Mouse (Mus musculus) lung, embryonic 15.5 days (tissue): ENCODE results near the gene Fbxo17. TPM values are rescaled to one million over a fixed set of nuclear protein-coding genes. Genes with fewer than 3 reads are reported as not detected.

Source experiments
- polyA plus RNA-seq: library from polyadenylated mRNA; unstranded; fragments of >200 nt; fragmentation: Nextera tagmentation; extraction: Ambion mirVana; gene quantifications from 2 replicates; pipeline ENCODE4 v1.2.1, GENCODE M21; 2015

Fbxo17 gene
- polyA plus RNA-seq, 1 experiment from 2014 or later: 15.6 TPM

Other genes starting within 250 kb of the Fbxo17 start
- not detected in 2 replicates for gene Ifnl2, start 206.3 kb upstream of the Fbxo17 start, polyA plus RNA-seq
- gene Ifnl3, start 194.0 kb upstream of the Fbxo17 start, polyA plus RNA-seq: not detected in 2 replicates
- gene Sycn, start 175.9 kb upstream of the Fbxo17 start, polyA plus RNA-seq: 0.53 TPM in 1 of 2 replicates, not detected in the other
- gene Nccrp1, start 169.6 kb upstream of the Fbxo17 start, polyA plus RNA-seq: not detected in 2 replicates
- 21.3 and 21.6 TPM in 2 replicates for gene Samd4b, start 118.7 kb upstream of the Fbxo17 start, polyA plus RNA-seq
- 55.4 and 60.8 TPM in 2 replicates for gene Pak4, start 118.6 kb upstream of the Fbxo17 start, polyA plus RNA-seq
- gene Acp7, start 85.5 kb upstream of the Fbxo17 start, polyA plus RNA-seq: not detected in 2 replicates
- 6.3 and 6.5 TPM in 2 replicates for gene Fbxo27, start 24.0 kb upstream of the Fbxo17 start, polyA plus RNA-seq
- 116 and 124 TPM in 2 replicates for gene Mrps12, start 25.0 kb downstream of the Fbxo17 start, polyA plus RNA-seq
- gene Sars2, start 25.2 kb downstream of the Fbxo17 start, polyA plus RNA-seq: 27.2 and 27.7 TPM in 2 replicates
- gene Ccer2, start 39.4 kb downstream of the Fbxo17 start, polyA plus RNA-seq: not detected in 2 replicates
- gene Sirt2, start 49.9 kb downstream of the Fbxo17 start, polyA plus RNA-seq: 59.5 and 65.2 TPM in 2 replicates
- gene Nfkbib, start 50.7 kb downstream of the Fbxo17 start, polyA plus RNA-seq: 36.9 and 38.7 TPM in 2 replicates
- 7.1 and 8.8 TPM in 2 replicates for gene Rinl, start 72.2 kb downstream of the Fbxo17 start, polyA plus RNA-seq
- gene Hnrnpl, start 91.7 kb downstream of the Fbxo17 start, polyA plus RNA-seq: 254 and 264 TPM in 2 replicates
- gene Ech1, start 108.4 kb downstream of the Fbxo17 start, polyA plus RNA-seq: 154 and 162 TPM in 2 replicates
- 6.7 and 9.2 TPM in 2 replicates for gene Lgals4, start 117.0 kb downstream of the Fbxo17 start, polyA plus RNA-seq
- gene Lgals7, start 147.0 kb downstream of the Fbxo17 start, polyA plus RNA-seq: 1.5 and 1.6 TPM in 2 replicates
- 0.29 and 0.42 TPM in 2 replicates for gene Capn12, start 164.6 kb downstream of the Fbxo17 start, polyA plus RNA-seq
- 287 and 302 TPM in 2 replicates for gene Actn4, start 245.5 kb downstream of the Fbxo17 start, polyA plus RNA-seq